Mouse (Mus musculus): ENCODE data around the gene Meltf. TPM values are rescaled to one million over a fixed set of nuclear protein-coding genes. Genes with fewer than 3 reads are reported as not detected.

The Meltf gene
- total and polyA plus RNA-seq, 3 experiments, result 0.04 to 0.09 (median 0.07) TPM

- no peak overlapping the region for H3K4me2 ChIP-seq (ENCODE audit: insufficient read depth, low read depth, poor library complexity, severe bottlenecking)
- H3K9me3 ChIP-seq (replicated peaks; ENCODE audit: low read length), result no peaks in the 10 kb centered on the region
- H3K27ac ChIP-seq (ENCODE audit: insufficient read depth, low read depth), result no peak overlapping the region
- dilution Hi-C loops (cut with MboI; ENCODE audit: extremely low pct_ligation_motif_present, extremely low pct_unique_long_range_greater_than_20kb, low sequenced_read_pairs), result no loop called here
- TF ChIP-seq ZNF384 (IDR thresholded peaks at IDR 0.05; ENCODE audit: low read depth, low read length), result peak; percentile 56; the same call in 1 of the 2 replicates
- TF ChIP-seq TCF12 (IDR thresholded peaks at IDR 0.05; ENCODE audit: low read depth, low read length), result no peak
- in situ Hi-C loops (cut with MboI; ENCODE audit: low pct_ligation_motif_present, low pct_unique_long_range_greater_than_20kb, low sequenced_read_pairs), result no loop called here
- no peak for DNase-seq (ENCODE audit: extremely low read depth)
- H3K4me1 ChIP-seq (ENCODE audit: control insufficient read depth in 1 of 2, insufficient read depth in 2 of 2), result peaks cover 6 to 10% of the 10 kb centered on the region in 2 experiments; a peak in 3 of 4 replicates
- no peak overlapping the region for H3K4me3 ChIP-seq (replicated peaks in 1 of 3; ENCODE audit: low read depth in 2 of 3, low read length in 2 of 3, poor library complexity in 1 of 3)
- no peaks in the 10 kb centered on the region for H3K27me3 ChIP-seq (replicated peaks)
- no peak overlapping the region for H3K9ac ChIP-seq (ENCODE audit: insufficient read depth, low read depth)
- H3K36me3 ChIP-seq (replicated peaks in 1 of 2; ENCODE audit: control insufficient read depth in 1 of 2, insufficient read depth in 1 of 2, low read length in 1 of 2), result peaks cover 0 to 2% of the 10 kb centered on the region in 2 experiments
- no peaks in the 10 kb centered on the region for H3K79me2 ChIP-seq (replicated peaks; ENCODE audit: control insufficient read depth, extremely low read depth, insufficient read depth, poor library complexity, severe bottlenecking)
Measured at GRCm38 (mm10) chr16:31880146-31880840, 1.7 kb downstream of the Meltf start.

- DNase-seq (ENCODE audit: extremely low read depth), result no peak
- in situ Hi-C loops (cut with MboI; ENCODE audit: low pct_ligation_motif_present, low pct_unique_long_range_greater_than_20kb, low sequenced_read_pairs), result no loop called here
- dilution Hi-C loops (cut with MboI; ENCODE audit: extremely low pct_ligation_motif_present, extremely low pct_unique_long_range_greater_than_20kb, low sequenced_read_pairs), result no loop called here
Measured at GRCm38 (mm10) chr16:31882381-31882908, 3.8 kb downstream of the Meltf start.

GRCm38 (mm10) chr16:31883302-31883701, 4.7 kb downstream of the Meltf start:
- H3K27ac ChIP-seq (ENCODE audit: insufficient read depth, low read depth), result no peak overlapping the region
- dilution Hi-C loops (cut with MboI; ENCODE audit: extremely low pct_ligation_motif_present, extremely low pct_unique_long_range_greater_than_20kb, low sequenced_read_pairs) (no loop called here), in situ Hi-C loops (cut with MboI; ENCODE audit: low pct_ligation_motif_present, low pct_unique_long_range_greater_than_20kb, low sequenced_read_pairs) (no loop called here)
- TF ChIP-seq POLR2AphosphoS2 (IDR thresholded peaks at IDR 0.05; ENCODE audit: low read depth, low read length) (no peak), BHLHE40 (IDR thresholded peaks at IDR 0.05; ENCODE audit: low read depth, low read length) (no peak), KAT2A (IDR thresholded peaks at IDR 0.05; ENCODE audit: insufficient replicate concordance, low read length) (no peak), NELFE (IDR thresholded peaks at IDR 0.05; ENCODE audit: low read depth, low read length) (no peak), UBTF (IDR thresholded peaks at IDR 0.05; ENCODE audit: low read depth, low read length) (no peak), ZMIZ1 (IDR thresholded peaks at IDR 0.05; ENCODE audit: low read depth, low read length) (no peak), GABPA (IDR thresholded peaks at IDR 0.05; ENCODE audit: insufficient replicate concordance, low read depth, low read length) (no peak), E2F4 (IDR thresholded peaks at IDR 0.05; ENCODE audit: insufficient replicate concordance, low read depth, low read length) (no peak), ZNF384 (IDR thresholded peaks at IDR 0.05; ENCODE audit: low read depth, low read length) (no peak), PAX5 (IDR thresholded peaks at IDR 0.05; ENCODE audit: low read length) (no peak), IRF4 (IDR thresholded peaks at IDR 0.05; ENCODE audit: low read depth, low read length) (no peak), CTCF (conservative IDR thresholded peaks at IDR 0.05 in 1 of 2, IDR thresholded peaks at IDR 0.05 in 1 of 2; ENCODE audit: low read depth in 2 of 2, low read length in 2 of 2) (no peak), CHD1 (IDR thresholded peaks at IDR 0.05; ENCODE audit: low read depth, low read length) (no peak), NRF1 (IDR thresholded peaks at IDR 0.05; ENCODE audit: low read depth, low read length) (no peak), MAX (IDR thresholded peaks at IDR 0.05; ENCODE audit: low read length) (no peak), MAFK (IDR thresholded peaks at IDR 0.05; ENCODE audit: insufficient replicate concordance, low read length) (no peak), MEF2A (IDR thresholded peaks at IDR 0.05; ENCODE audit: borderline replicate concordance, low read depth, low read length) (no peak), POLR2A (IDR thresholded peaks at IDR 0.05; ENCODE audit: low read depth, low read length) (no peak), USF1 (IDR thresholded peaks at IDR 0.05; ENCODE audit: low read depth, low read length) (no peak), ZKSCAN1 (IDR thresholded peaks at IDR 0.05; ENCODE audit: borderline replicate concordance, low read depth, low read length) (no peak)
- no peak overlapping the region for H3K4me3 ChIP-seq (replicated peaks in 1 of 3; ENCODE audit: low read depth in 2 of 3, low read length in 2 of 3, poor library complexity in 1 of 3)
- H3K27me3 ChIP-seq (replicated peaks), result no peaks in the 10 kb centered on the region
- H3K79me2 ChIP-seq (replicated peaks; ENCODE audit: control insufficient read depth, extremely low read depth, insufficient read depth, poor library complexity, severe bottlenecking), result no peaks in the 10 kb centered on the region
- H3K9me3 ChIP-seq (replicated peaks; ENCODE audit: low read length), result no peaks in the 10 kb centered on the region
- no peak for DNase-seq (ENCODE audit: extremely low read depth)
- H3K9ac ChIP-seq (ENCODE audit: insufficient read depth, low read depth), result no peak overlapping the region
- peaks cover 23 to 33% of the 10 kb centered on the region in 2 experiments for H3K4me1 ChIP-seq (ENCODE audit: control insufficient read depth in 1 of 2, insufficient read depth in 2 of 2)
- no peak overlapping the region for H3K4me2 ChIP-seq (ENCODE audit: insufficient read depth, low read depth, poor library complexity, severe bottlenecking)
- H3K36me3 ChIP-seq (replicated peaks in 1 of 2; ENCODE audit: control insufficient read depth in 1 of 2, insufficient read depth in 1 of 2, low read length in 1 of 2), result no peaks in the 10 kb centered on the region

More at GRCm38 (mm10) chr16:31882381-31882908, 3.8 kb downstream of the Meltf start:
- H3K36me3 ChIP-seq (replicated peaks in 1 of 2; ENCODE audit: control insufficient read depth in 1 of 2, insufficient read depth in 1 of 2, low read length in 1 of 2), result no peaks in the 10 kb centered on the region
- no peak overlapping the region for H3K9ac ChIP-seq (ENCODE audit: insufficient read depth, low read depth)
- H3K4me2 ChIP-seq (ENCODE audit: insufficient read depth, low read depth, poor library complexity, severe bottlenecking), result no peak overlapping the region
- H3K9me3 ChIP-seq (replicated peaks; ENCODE audit: low read length), result no peaks in the 10 kb centered on the region
- H3K27me3 ChIP-seq (replicated peaks), result no peaks in the 10 kb centered on the region
- peaks cover 18 to 25% of the 10 kb centered on the region in 2 experiments for H3K4me1 ChIP-seq (ENCODE audit: control insufficient read depth in 1 of 2, insufficient read depth in 2 of 2)
- no peak overlapping the region for H3K27ac ChIP-seq (ENCODE audit: insufficient read depth, low read depth)
- H3K4me3 ChIP-seq (replicated peaks in 1 of 3; ENCODE audit: low read depth in 2 of 3, low read length in 2 of 3, poor library complexity in 1 of 3), result no peak overlapping the region
- no peaks in the 10 kb centered on the region for H3K79me2 ChIP-seq (replicated peaks; ENCODE audit: control insufficient read depth, extremely low read depth, insufficient read depth, poor library complexity, severe bottlenecking)
- no peak for TF ChIP-seq MYC (IDR thresholded peaks at IDR 0.05; ENCODE audit: low read depth, low read length)

All from CH12.LX (cell line).